Mouse (Mus musculus): Measurements from ENCODE around the gene Isg20.

DNA sequence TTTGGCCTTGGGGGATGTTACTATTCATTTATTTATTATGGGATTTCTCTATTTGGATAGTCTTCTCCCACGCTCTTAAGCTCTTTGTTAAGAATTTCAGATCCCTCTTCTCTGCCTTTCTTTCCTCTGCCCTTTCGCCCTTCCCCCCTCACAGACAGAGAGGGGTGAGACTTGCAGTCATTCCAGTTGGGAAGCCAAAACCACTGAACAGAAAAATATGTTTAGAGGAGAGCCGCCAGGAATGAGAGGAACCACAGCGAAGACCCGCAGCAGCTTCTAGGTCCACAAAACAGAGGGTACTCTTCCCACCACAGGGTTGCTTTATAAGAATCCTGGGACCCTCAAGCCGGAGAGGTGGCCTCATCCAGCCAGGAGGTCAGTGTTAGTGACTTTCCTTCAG, 41.4 kb downstream of the Isg20 start:
- TF ChIP-seq POLR2A (IDR thresholded peaks at IDR 0.05; ENCODE audit: low read depth, low read length) (no peak), CTCF (conservative IDR thresholded peaks at IDR 0.05; ENCODE audit: insufficient read depth, insufficient read length, low read depth, low read length) (no peak)

All from kidney, adult 2 months (tissue).